In genomic region chr12:77970026-77970425, GRCm38 (mm10) we compare ENCODE assay signal across 20 mouse cellular contexts.
DNase-seq lines count a peak whose midpoint lies in the region; ATAC-seq and TF ChIP-seq lines count a peak whose summit lies in the region.
"Had no signal": no experiment of that assay in that cellular context is flagged by ENCODE, and none has a peak within 500 bp of the region (broad histone marks: within the 10 kb centered on the region; RNA-seq: fewer than 3 reads in every experiment).

No protein-coding gene starts in this region.

- no peak overlapping the region for H3K4me3 ChIP-seq in forebrain, postnatal 0 days (ENCODE audit: low read depth, low read length)
- H3K4me3 ChIP-seq in forebrain, embryonic 16.5 days (replicated peaks; ENCODE audit: low read length) = no peak overlapping the region
- no peak overlapping the region for H3K4me3 ChIP-seq in CH12.LX (replicated peaks in 1 of 3; ENCODE audit: low read depth in 2 of 3, low read length in 2 of 3, poor library complexity in 1 of 3)
- no peak overlapping the region for H3K4me3 ChIP-seq in stomach, postnatal 0 days (ENCODE audit: low read depth, low read length)
- H3K4me3 ChIP-seq: embryonic facial prominence, embryonic 15.5 days; heart, embryonic 13.5 days; limb, embryonic 13.5 days; liver, embryonic 13.5 days; lung, embryonic 15.5 days had no signal

- no peak overlapping the region for H3K9ac ChIP-seq in forebrain, postnatal 0 days
- H3K9ac ChIP-seq in forebrain, embryonic 16.5 days (replicated peaks; ENCODE audit: low read depth, low read length) = no peak overlapping the region
- no peak overlapping the region for H3K9ac ChIP-seq in CH12.LX (ENCODE audit: insufficient read depth, low read depth)
- H3K9ac ChIP-seq in stomach, postnatal 0 days (ENCODE audit: low read length) = no peak overlapping the region
- H3K9ac ChIP-seq: embryonic facial prominence, embryonic 15.5 days; heart, embryonic 13.5 days; hindbrain, embryonic 14.5 days; limb, embryonic 13.5 days; liver, embryonic 13.5 days; lung, embryonic 15.5 days had no signal

- no peak for DNase-seq in forebrain, postnatal 0 days
- peak; percentile 29 for DNase-seq in CH12.LX (ENCODE audit: extremely low read depth)
- DNase-seq in R1 (ENCODE audit: low read depth, low spot score) = peak; percentile 97
- peak; percentile 35 for DNase-seq in stomach, postnatal 0 days (ENCODE audit: low spot score)
- no peak for DNase-seq in spleen, postnatal 14 days (ENCODE audit: low spot score in 2 of 2)
- no peak for DNase-seq in thymus, postnatal 4 days
- DNase-seq: cerebellum, adult 8-10 months; gastrocnemius, postnatal 14 days; heart, adult 18-20 months; heart, postnatal 36 days; liver, embryonic 13.5 days; lung, postnatal 4 days; right cerebral cortex, adult 18-20 months; thymus, postnatal 25 days had no signal

- H3K4me1 ChIP-seq in forebrain, postnatal 0 days (ENCODE audit: insufficient read depth) = no peaks in the 10 kb centered on the region
- H3K4me1 ChIP-seq in forebrain, embryonic 16.5 days (replicated peaks; ENCODE audit: control insufficient read depth, insufficient read depth, low read length) = no peaks in the 10 kb centered on the region
- H3K4me1 ChIP-seq in CH12.LX (ENCODE audit: control insufficient read depth in 1 of 2, insufficient read depth in 2 of 2) = peaks cover 15 to 32% of the 10 kb centered on the region in 2 experiments; a peak in 3 of 4 replicates
- H3K4me1 ChIP-seq in stomach, postnatal 0 days (replicated peaks; ENCODE audit: control insufficient read depth, insufficient read depth) = no peaks in the 10 kb centered on the region
- H3K4me1 ChIP-seq: embryonic facial prominence, embryonic 15.5 days; limb, embryonic 13.5 days; liver, embryonic 13.5 days; lung, embryonic 15.5 days had no signal

- H3K36me3 ChIP-seq in forebrain, postnatal 0 days (ENCODE audit: insufficient read depth) = no peaks in the 10 kb centered on the region
- H3K36me3 ChIP-seq in forebrain, embryonic 16.5 days (ENCODE audit: control insufficient read depth, insufficient read depth) = no peaks in the 10 kb centered on the region
- no peaks in the 10 kb centered on the region for H3K36me3 ChIP-seq in CH12.LX (replicated peaks in 1 of 2; ENCODE audit: control insufficient read depth in 1 of 2, insufficient read depth in 1 of 2, low read length in 1 of 2)
- H3K36me3 ChIP-seq in stomach, postnatal 0 days (ENCODE audit: control insufficient read depth, insufficient read depth, low read length) = no peaks in the 10 kb centered on the region
- H3K36me3 ChIP-seq: embryonic facial prominence, embryonic 15.5 days; heart, embryonic 13.5 days; limb, embryonic 13.5 days; liver, embryonic 13.5 days; lung, embryonic 15.5 days had no signal

- no peak overlapping the region for H3K4me2 ChIP-seq in forebrain, postnatal 0 days (ENCODE audit: low read depth)
- no peak overlapping the region for H3K4me2 ChIP-seq in forebrain, embryonic 16.5 days (ENCODE audit: low read length)
- no peak overlapping the region for H3K4me2 ChIP-seq in CH12.LX (ENCODE audit: insufficient read depth, low read depth, poor library complexity, severe bottlenecking)
- H3K4me2 ChIP-seq in stomach, postnatal 0 days (replicated peaks; ENCODE audit: low read depth) = no peak overlapping the region
- H3K4me2 ChIP-seq: embryonic facial prominence, embryonic 15.5 days; heart, embryonic 13.5 days; hindbrain, embryonic 14.5 days; limb, embryonic 13.5 days; liver, embryonic 13.5 days; lung, embryonic 15.5 days had no signal

- H3K27me3 ChIP-seq in forebrain, postnatal 0 days (ENCODE audit: insufficient read depth, low read length) = no peaks in the 10 kb centered on the region
- H3K27me3 ChIP-seq in forebrain, embryonic 16.5 days (replicated peaks; ENCODE audit: control insufficient read depth, insufficient read depth, low read length) = no peaks in the 10 kb centered on the region
- no peaks in the 10 kb centered on the region for H3K27me3 ChIP-seq in CH12.LX (replicated peaks)
- H3K27me3 ChIP-seq in stomach, postnatal 0 days (ENCODE audit: control insufficient read depth, insufficient read depth, low read length) = no peaks in the 10 kb centered on the region
- H3K27me3 ChIP-seq: embryonic facial prominence, embryonic 15.5 days; heart, embryonic 13.5 days; limb, embryonic 13.5 days; liver, embryonic 13.5 days; lung, embryonic 15.5 days had no signal

- no peak for TF ChIP-seq POLR2A in CH12.LX (IDR thresholded peaks at IDR 0.05; ENCODE audit: low read depth, low read length)

- 74% methylated on average over 1 of the region's 1 CpGs for WGBS in forebrain, postnatal 0 days
- WGBS in forebrain, embryonic 16.5 days = 88% methylated on average over 1 of the region's 1 CpGs
- WGBS in stomach, postnatal 0 days = 65% methylated on average over 1 of the region's 1 CpGs

- H3K79me2 ChIP-seq in CH12.LX (replicated peaks; ENCODE audit: control insufficient read depth, extremely low read depth, insufficient read depth, poor library complexity, severe bottlenecking) = no peaks in the 10 kb centered on the region

- TF ChIP-seq EP300 in CH12.LX (IDR thresholded peaks at IDR 0.05; ENCODE audit: low read length) = no peak
- no peak for TF ChIP-seq EP300 in stomach, postnatal 0 days (optimal IDR thresholded peaks at IDR 0.05)

- TF ChIP-seq CTCF in forebrain, postnatal 0 days (IDR thresholded peaks at IDR 0.05; ENCODE audit: low read depth) = peak; percentile 14; the same call in 1 of the 2 replicates
- TF ChIP-seq CTCF in CH12.LX (conservative IDR thresholded peaks at IDR 0.05 in 1 of 2, IDR thresholded peaks at IDR 0.05 in 1 of 2; ENCODE audit: low read depth in 2 of 2, low read length in 2 of 2) = no peak
- TF ChIP-seq CTCF in stomach, postnatal 0 days (IDR thresholded peaks at IDR 0.05; ENCODE audit: low read depth) = peak; percentile 31

- in situ Hi-C loops in CH12.LX (cut with MboI; ENCODE audit: low pct_ligation_motif_present, low pct_unique_long_range_greater_than_20kb, low sequenced_read_pairs) = no loop called here

- dilution Hi-C loops in CH12.LX (cut with MboI; ENCODE audit: extremely low pct_ligation_motif_present, extremely low pct_unique_long_range_greater_than_20kb, low sequenced_read_pairs) = no loop called here

- no peak overlapping the region for H3K27ac ChIP-seq in forebrain, postnatal 0 days (ENCODE audit: low read depth, low read length)
- H3K27ac ChIP-seq in forebrain, embryonic 16.5 days (ENCODE audit: low read length) = no peak overlapping the region
- no peak overlapping the region for H3K27ac ChIP-seq in CH12.LX (ENCODE audit: insufficient read depth, low read depth)
- no peak overlapping the region for H3K27ac ChIP-seq in stomach, postnatal 0 days (replicated peaks)
- H3K27ac ChIP-seq: embryonic facial prominence, embryonic 15.5 days; heart, embryonic 13.5 days; hindbrain, embryonic 14.5 days; limb, embryonic 13.5 days; liver, embryonic 13.5 days; lung, embryonic 15.5 days had no signal

- no peaks in the 10 kb centered on the region for H3K9me3 ChIP-seq in forebrain, postnatal 0 days (ENCODE audit: low read length)
- H3K9me3 ChIP-seq in forebrain, embryonic 16.5 days (ENCODE audit: control insufficient read depth, low read length) = 0 out of 2 replicates have a peak, but pooled peaks cover 2% of the 10 kb centered on the region
- peaks cover 3% of the 10 kb centered on the region for H3K9me3 ChIP-seq in CH12.LX (replicated peaks; ENCODE audit: low read length)
- no peaks in the 10 kb centered on the region for H3K9me3 ChIP-seq in stomach, postnatal 0 days (ENCODE audit: control insufficient read depth, low read length)
- H3K9me3 ChIP-seq: embryonic facial prominence, embryonic 15.5 days; lung, embryonic 15.5 days had no signal

- no peak for TF ChIP-seq RAD21 in CH12.LX (IDR thresholded peaks at IDR 0.05; ENCODE audit: low read depth, low read length)

- ATAC-seq in forebrain, postnatal 0 days = no peak
- ATAC-seq in forebrain, embryonic 16.5 days = no peak
- peak; percentile 75 for ATAC-seq in stomach, postnatal 0 days (ENCODE audit: low FRiP score, low TSS enrichment)

TF ChIP-seq in CH12.LX, 34 proteins besides CTCF, POLR2A, EP300 and RAD21:
- TF ChIP-seq MEF2A (IDR thresholded peaks at IDR 0.05; ENCODE audit: borderline replicate concordance, low read depth, low read length) (0 out of 2 replicates have a peak, but pooled peaks have one; percentile 49), ZNF384 (IDR thresholded peaks at IDR 0.05; ENCODE audit: low read depth, low read length) (no peak), IRF4 (IDR thresholded peaks at IDR 0.05; ENCODE audit: low read depth, low read length) (0 out of 2 replicates have a peak, but pooled peaks have one; percentile 33), MAFK (IDR thresholded peaks at IDR 0.05; ENCODE audit: insufficient replicate concordance, low read length) (peak; percentile 48; the same call in 1 of the 2 replicates)

Comparison
In these comparisons a context has a peak if more than half of its experiments do, and no peak if none do; other contexts are left out.
1. DNase-seq: peak in CH12.LX (single experiment), R1 (single experiment) and stomach, postnatal 0 days (single experiment); none in forebrain, postnatal 0 days (single experiment), spleen, postnatal 14 days (0 of 2) and thymus, postnatal 4 days (single experiment).
2. CTCF ChIP-seq: peak in forebrain, postnatal 0 days (single experiment) and stomach, postnatal 0 days (single experiment); none in CH12.LX (0 of 2).